Mouse (Mus musculus): Measurements from ENCODE around the gene Prkca.

GRCm38 (mm10) chr11:108127908-108128307 is 215.8 kb downstream of the Prkca start:
- TF ChIP-seq POLR2A (IDR thresholded peaks at IDR 0.05; ENCODE audit: low read depth, low read length) (no peak), CTCF (IDR thresholded peaks at IDR 0.05; ENCODE audit: borderline replicate concordance, insufficient read depth, low read length) (no peak)
